Mouse (Mus musculus): Measurements from ENCODE around the gene Htra1.

- TF ChIP-seq CTCF (IDR thresholded peaks at IDR 0.05) (no peak), EP300 (IDR thresholded peaks at IDR 0.05; ENCODE audit: insufficient read depth, low read depth, low read length) (no peak)
Observed at GRCm38 (mm10) chr7:130980130-130980529, 44.2 kb downstream of the Htra1 start.
